Mouse (Mus musculus): ENCODE results near the gene Ces2h. TPM values are rescaled to one million over a fixed set of nuclear protein-coding genes. Genes with fewer than 3 reads are reported as not detected.

The Ces2h gene
- polyA plus RNA-seq, 1 experiment from 2014 or later, result not detected

GRCm38 (mm10) chr8:105023087-105023486, 22.4 kb downstream of the Ces2h start:
- no peaks in the 10 kb centered on the region for H3K9me3 ChIP-seq (ENCODE audit: control insufficient read depth, low read length)
- 30% methylated on average over 1 of the region's 1 CpGs for WGBS
- DNase-seq (ENCODE audit: low spot score) (peak; percentile 16), ATAC-seq (ENCODE audit: low FRiP score, low TSS enrichment) (no peak)
- H3K4me2 ChIP-seq (replicated peaks; ENCODE audit: low read depth), result no peak overlapping the region
- H3K4me3 ChIP-seq (ENCODE audit: low read depth, low read length), result no peak overlapping the region
- TF ChIP-seq EP300 (optimal IDR thresholded peaks at IDR 0.05) (no peak), CTCF (IDR thresholded peaks at IDR 0.05; ENCODE audit: low read depth) (peak; percentile 50)
- H3K27me3 ChIP-seq (ENCODE audit: control insufficient read depth, insufficient read depth, low read length), result no peaks in the 10 kb centered on the region
- H3K27ac ChIP-seq (replicated peaks), result no peak overlapping the region
- H3K36me3 ChIP-seq (ENCODE audit: control insufficient read depth, insufficient read depth, low read length), result no peaks in the 10 kb centered on the region
- H3K9ac ChIP-seq (ENCODE audit: low read length), result no peak overlapping the region
- no peaks in the 10 kb centered on the region for H3K4me1 ChIP-seq (replicated peaks; ENCODE audit: control insufficient read depth, insufficient read depth)

- no peaks in the 10 kb centered on the region for H3K36me3 ChIP-seq (ENCODE audit: control insufficient read depth, insufficient read depth, low read length)
- DNase-seq (ENCODE audit: low spot score) (peak; percentile 21), ATAC-seq (ENCODE audit: low FRiP score, low TSS enrichment) (no peak)
- H3K4me3 ChIP-seq (ENCODE audit: low read depth, low read length), result no peak overlapping the region
- no peaks in the 10 kb centered on the region for H3K9me3 ChIP-seq (ENCODE audit: control insufficient read depth, low read length)
- H3K27ac ChIP-seq (replicated peaks), result no peak overlapping the region
- no peak overlapping the region for H3K9ac ChIP-seq (ENCODE audit: low read length)
- no peaks in the 10 kb centered on the region for H3K4me1 ChIP-seq (replicated peaks; ENCODE audit: control insufficient read depth, insufficient read depth)
- no peak overlapping the region for H3K4me2 ChIP-seq (replicated peaks; ENCODE audit: low read depth)
- no peak for TF ChIP-seq EP300 (optimal IDR thresholded peaks at IDR 0.05)
- TF ChIP-seq CTCF (IDR thresholded peaks at IDR 0.05; ENCODE audit: low read depth), result peak; percentile 66
- 68% methylated on average over 2 of the region's 2 CpGs for WGBS
- no peaks in the 10 kb centered on the region for H3K27me3 ChIP-seq (ENCODE audit: control insufficient read depth, insufficient read depth, low read length)
These were observed 24.4 kb downstream of the Ces2h start for GRCm38 (mm10) chr8:105025050-105025449.

GRCm38 (mm10) chr8:105043510-105043909, 42.9 kb downstream of the Ces2h start:
- Histone ChIP-seq H3K9ac (ENCODE audit: low read length) (no peak overlapping the region), H3K27ac (replicated peaks) (no peak overlapping the region), H3K4me1 (replicated peaks; ENCODE audit: control insufficient read depth, insufficient read depth) (no peaks in the 10 kb centered on the region), H3K27me3 (ENCODE audit: control insufficient read depth, insufficient read depth, low read length) (no peaks in the 10 kb centered on the region), H3K4me2 (replicated peaks; ENCODE audit: low read depth) (no peak overlapping the region), H3K36me3 (ENCODE audit: control insufficient read depth, insufficient read depth, low read length) (no peaks in the 10 kb centered on the region), H3K9me3 (ENCODE audit: control insufficient read depth, low read length) (no peaks in the 10 kb centered on the region), H3K4me3 (ENCODE audit: low read depth, low read length) (no peak overlapping the region)
- TF ChIP-seq CTCF (IDR thresholded peaks at IDR 0.05; ENCODE audit: low read depth) (no peak), EP300 (optimal IDR thresholded peaks at IDR 0.05) (no peak)
- peak; percentile 6 for DNase-seq (ENCODE audit: low spot score)
- ATAC-seq (ENCODE audit: low FRiP score, low TSS enrichment), result no peak
- WGBS, result 32% methylated on average over 1 of the region's 1 CpGs

GRCm38 (mm10) chr8:105045824-105046401, 45.3 kb downstream of the Ces2h start:
- H3K9me3 ChIP-seq (ENCODE audit: control insufficient read depth, low read length), result no peaks in the 10 kb centered on the region
- H3K27me3 ChIP-seq (ENCODE audit: control insufficient read depth, insufficient read depth, low read length), result no peaks in the 10 kb centered on the region
- no peaks in the 10 kb centered on the region for H3K4me1 ChIP-seq (replicated peaks; ENCODE audit: control insufficient read depth, insufficient read depth)
- H3K36me3 ChIP-seq (ENCODE audit: control insufficient read depth, insufficient read depth, low read length), result no peaks in the 10 kb centered on the region
- H3K4me3 ChIP-seq (ENCODE audit: low read depth, low read length), result no peak overlapping the region
- WGBS, result 52% methylated on average over 3 of the region's 3 CpGs
- no peak overlapping the region for H3K4me2 ChIP-seq (replicated peaks; ENCODE audit: low read depth)
- 0 out of 2 replicates have a peak overlapping the region, but pooled peaks have one; percentile 45 for H3K27ac ChIP-seq (replicated peaks)
- DNase-seq (ENCODE audit: low spot score) (peak; percentile 41), ATAC-seq (ENCODE audit: low FRiP score, low TSS enrichment) (peak; percentile 80)
- TF ChIP-seq EP300 (optimal IDR thresholded peaks at IDR 0.05) (no peak), CTCF (IDR thresholded peaks at IDR 0.05; ENCODE audit: low read depth) (no peak)
- no peak overlapping the region for H3K9ac ChIP-seq (ENCODE audit: low read length)

GRCm38 (mm10) chr8:105048371-105048854, 47.8 kb downstream of the Ces2h start, which contains the start of gene Ces3a:
Gene Ces3a (plus strand): TSS chr8:105048601.
- DNase-seq (ENCODE audit: low spot score), result no peak
- H3K27me3 ChIP-seq (ENCODE audit: control insufficient read depth, insufficient read depth, low read length), result no peaks in the 10 kb centered on the region
- H3K36me3 ChIP-seq (ENCODE audit: control insufficient read depth, insufficient read depth, low read length), result no peaks in the 10 kb centered on the region
- ATAC-seq (ENCODE audit: low FRiP score, low TSS enrichment), result no peak
- H3K4me2 ChIP-seq (replicated peaks; ENCODE audit: low read depth), result no peak within 1 kb of the TSS
- TF ChIP-seq EP300 (optimal IDR thresholded peaks at IDR 0.05) (no peak), CTCF (IDR thresholded peaks at IDR 0.05; ENCODE audit: low read depth) (no peak)
- no peak within 1 kb of the TSS for H3K4me3 ChIP-seq (ENCODE audit: low read depth, low read length)
- no peak within 1 kb of the TSS for H3K9ac ChIP-seq (ENCODE audit: low read length)
- no peak within 1 kb of the TSS for H3K27ac ChIP-seq (replicated peaks)
- no peaks in the 10 kb centered on the region for H3K4me1 ChIP-seq (replicated peaks; ENCODE audit: control insufficient read depth, insufficient read depth)
- 71% methylated on average over 3 of the region's 3 CpGs for WGBS
- H3K9me3 ChIP-seq (ENCODE audit: control insufficient read depth, low read length), result no peaks in the 10 kb centered on the region

- Histone ChIP-seq H3K9ac (ENCODE audit: low read length) (no peak overlapping the region), H3K27ac (replicated peaks) (no peak overlapping the region), H3K27me3 (ENCODE audit: control insufficient read depth, insufficient read depth, low read length) (no peaks in the 10 kb centered on the region), H3K36me3 (ENCODE audit: control insufficient read depth, insufficient read depth, low read length) (no peaks in the 10 kb centered on the region), H3K4me1 (replicated peaks; ENCODE audit: control insufficient read depth, insufficient read depth) (no peaks in the 10 kb centered on the region), H3K4me3 (ENCODE audit: low read depth, low read length) (no peak overlapping the region), H3K9me3 (ENCODE audit: control insufficient read depth, low read length) (no peaks in the 10 kb centered on the region), H3K4me2 (replicated peaks; ENCODE audit: low read depth) (no peak overlapping the region)
- WGBS, result 88% methylated on average over 4 of the region's 4 CpGs
- DNase-seq (ENCODE audit: low spot score) (peak; percentile 3), ATAC-seq (ENCODE audit: low FRiP score, low TSS enrichment) (no peak)
- TF ChIP-seq EP300 (optimal IDR thresholded peaks at IDR 0.05) (no peak), CTCF (IDR thresholded peaks at IDR 0.05; ENCODE audit: low read depth) (no peak)
These were observed 55.6 kb downstream of the Ces2h start for GRCm38 (mm10) chr8:105056211-105056610.
